Mouse (Mus musculus): ENCODE data around the gene Nlrp6. TPM values are rescaled to one million over a fixed set of nuclear protein-coding genes. Genes with fewer than 3 reads are reported as not detected.

The Nlrp6 gene
- polyA plus RNA-seq, 1 experiment from 2014 or later = 0.64 TPM

DNA sequence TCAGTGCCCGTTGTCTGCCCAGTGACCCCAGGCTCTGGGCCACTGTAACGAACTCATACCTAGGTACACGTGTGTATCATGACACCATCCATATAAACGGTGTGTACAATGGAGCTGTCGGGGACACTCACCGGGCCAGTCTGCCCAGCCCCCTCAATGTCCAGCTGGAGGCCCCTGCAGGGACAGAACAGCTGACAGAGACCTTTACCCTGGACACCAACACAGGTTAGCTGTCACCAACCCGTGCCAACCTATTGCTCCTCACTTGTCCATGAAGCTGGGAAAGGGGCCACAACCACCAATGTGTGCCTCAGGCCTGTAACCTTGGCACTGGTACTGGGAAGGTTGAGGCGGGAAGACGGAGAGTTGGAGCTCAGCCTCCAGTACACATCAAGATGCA, 21.6 kb downstream of the Nlrp6 start:
- no peak overlapping the region; the same call in 1 of the 2 replicates for H3K27ac ChIP-seq (ENCODE audit: low read depth, low read length)

DNA sequence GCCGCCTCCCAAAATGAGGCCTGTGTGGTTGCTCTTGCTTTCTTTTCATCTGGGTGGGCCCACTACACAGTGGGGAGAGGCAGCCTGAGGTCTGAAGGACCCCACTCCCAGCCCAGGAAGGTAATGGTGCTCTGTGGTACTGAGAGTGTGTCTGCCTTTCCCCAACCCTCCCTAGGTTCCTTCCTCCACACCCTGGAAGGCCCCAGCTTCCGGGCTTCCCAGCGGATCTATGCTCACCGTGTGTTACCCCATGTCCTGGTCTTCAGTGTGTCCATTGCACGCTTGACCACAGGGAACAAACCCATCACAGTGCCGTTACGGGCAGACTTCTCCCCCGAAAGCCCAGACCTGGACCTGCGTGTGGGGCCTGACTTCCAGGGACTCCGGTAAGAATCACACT, 22.1 kb downstream of the Nlrp6 start:
- no peak for ATAC-seq (ENCODE audit: low read depth)
- peaks cover 5% of the 10 kb centered on the region; the same call in 1 of the 2 replicates for H3K4me1 ChIP-seq (ENCODE audit: control insufficient read depth, insufficient read depth, low read length)
- WGBS = 89% methylated on average over 10 of the region's 10 CpGs
- no peak overlapping the region for H3K27ac ChIP-seq (ENCODE audit: low read depth, low read length)
- H3K4me3 ChIP-seq (ENCODE audit: low read depth, low read length) = no peak overlapping the region
- no peak overlapping the region for H3K9ac ChIP-seq (replicated peaks; ENCODE audit: low read depth, low read length)
- H3K4me2 ChIP-seq (ENCODE audit: low read depth, low read length) = no peak overlapping the region
- no peaks in the 10 kb centered on the region for H3K36me3 ChIP-seq (ENCODE audit: control insufficient read depth, insufficient read depth, low read length)
- no peaks in the 10 kb centered on the region for H3K9me3 ChIP-seq (ENCODE audit: control insufficient read depth, low read length)
- H3K27me3 ChIP-seq (ENCODE audit: control insufficient read depth, insufficient read depth, low read length) = no peaks in the 10 kb centered on the region

More for the DNA sequence above, 21.6 kb downstream of the Nlrp6 start:
- peaks cover 5% of the 10 kb centered on the region; the same call in 1 of the 2 replicates for H3K4me1 ChIP-seq (ENCODE audit: control insufficient read depth, insufficient read depth, low read length)
- ATAC-seq (ENCODE audit: low read depth) = no peak
- H3K9ac ChIP-seq (replicated peaks; ENCODE audit: low read depth, low read length) = no peak overlapping the region; the same call in 1 of the 2 replicates
- H3K36me3 ChIP-seq (ENCODE audit: control insufficient read depth, insufficient read depth, low read length) = no peaks in the 10 kb centered on the region
- no peak overlapping the region for H3K4me3 ChIP-seq (ENCODE audit: low read depth, low read length)
- peak overlapping the region; percentile 45 for H3K4me2 ChIP-seq (ENCODE audit: low read depth, low read length)
- no peaks in the 10 kb centered on the region for H3K27me3 ChIP-seq (ENCODE audit: control insufficient read depth, insufficient read depth, low read length)
- H3K9me3 ChIP-seq (ENCODE audit: control insufficient read depth, low read length) = no peaks in the 10 kb centered on the region
- 66% methylated on average over 9 of the region's 9 CpGs for WGBS

DNA sequence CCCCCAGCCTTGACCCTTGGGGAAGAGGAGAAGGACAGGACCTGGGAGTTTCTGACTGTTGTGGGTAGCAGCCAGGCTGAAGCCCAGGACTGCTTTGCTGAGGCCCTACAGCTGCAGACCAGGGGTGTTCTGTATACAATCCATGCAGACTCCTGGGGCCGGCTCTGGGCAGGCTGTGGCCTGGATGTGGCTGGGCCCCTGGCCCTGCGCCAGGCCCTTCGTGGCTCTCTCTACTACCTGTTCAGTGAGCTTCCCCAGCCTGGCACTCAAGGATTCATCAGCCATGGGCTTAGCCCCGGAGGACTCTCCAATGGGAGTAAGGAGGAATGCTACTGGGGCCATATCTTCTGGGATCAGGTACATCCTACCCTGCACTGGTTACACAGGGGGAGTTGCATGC, 22.7 kb downstream of the Nlrp6 start:
- Histone ChIP-seq H3K4me1 (ENCODE audit: control insufficient read depth, insufficient read depth, low read length) (peaks cover 5% of the 10 kb centered on the region; the same call in 1 of the 2 replicates), H3K36me3 (ENCODE audit: control insufficient read depth, insufficient read depth, low read length) (no peaks in the 10 kb centered on the region), H3K4me2 (ENCODE audit: low read depth, low read length) (no peak overlapping the region), H3K27ac (ENCODE audit: low read depth, low read length) (no peak overlapping the region), H3K9ac (replicated peaks; ENCODE audit: low read depth, low read length) (no peak overlapping the region), H3K9me3 (ENCODE audit: control insufficient read depth, low read length) (no peaks in the 10 kb centered on the region), H3K4me3 (ENCODE audit: low read depth, low read length) (no peak overlapping the region), H3K27me3 (ENCODE audit: control insufficient read depth, insufficient read depth, low read length) (no peaks in the 10 kb centered on the region)
- no peak for ATAC-seq (ENCODE audit: low read depth)
- 85% methylated on average over 4 of the region's 4 CpGs for WGBS

DNA sequence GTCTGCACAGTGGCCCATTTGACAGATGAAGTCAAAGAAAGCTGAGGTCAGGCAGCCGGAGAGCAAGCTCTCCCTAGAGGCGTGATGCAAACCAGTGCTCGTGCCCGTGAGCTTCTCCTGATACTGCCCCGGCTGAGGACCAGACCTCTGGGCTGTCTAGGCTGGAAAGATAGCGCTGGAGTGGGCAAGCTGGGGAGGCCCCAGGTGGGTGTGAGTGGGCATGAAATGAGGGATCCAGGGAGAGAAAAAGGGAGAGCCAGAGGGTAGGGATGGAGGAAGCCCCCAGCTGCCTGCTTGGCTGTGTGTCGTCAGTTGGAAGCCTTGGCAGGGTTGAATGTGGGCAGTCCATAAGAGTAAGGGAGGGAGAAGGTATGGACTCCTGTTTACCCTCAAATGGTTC, 23.5 kb downstream of the Nlrp6 start:
- Histone ChIP-seq H3K27ac (ENCODE audit: low read depth, low read length) (no peak overlapping the region), H3K4me3 (ENCODE audit: low read depth, low read length) (no peak overlapping the region), H3K27me3 (ENCODE audit: control insufficient read depth, insufficient read depth, low read length) (no peaks in the 10 kb centered on the region), H3K4me2 (ENCODE audit: low read depth, low read length) (no peak overlapping the region), H3K36me3 (ENCODE audit: control insufficient read depth, insufficient read depth, low read length) (no peaks in the 10 kb centered on the region), H3K9me3 (ENCODE audit: control insufficient read depth, low read length) (no peaks in the 10 kb centered on the region), H3K4me1 (ENCODE audit: control insufficient read depth, insufficient read depth, low read length) (peaks cover 5% of the 10 kb centered on the region; the same call in 1 of the 2 replicates), H3K9ac (replicated peaks; ENCODE audit: low read depth, low read length) (no peak overlapping the region)
- 94% methylated on average over 7 of the region's 7 CpGs for WGBS
- ATAC-seq (ENCODE audit: low read depth) = no peak

DNA sequence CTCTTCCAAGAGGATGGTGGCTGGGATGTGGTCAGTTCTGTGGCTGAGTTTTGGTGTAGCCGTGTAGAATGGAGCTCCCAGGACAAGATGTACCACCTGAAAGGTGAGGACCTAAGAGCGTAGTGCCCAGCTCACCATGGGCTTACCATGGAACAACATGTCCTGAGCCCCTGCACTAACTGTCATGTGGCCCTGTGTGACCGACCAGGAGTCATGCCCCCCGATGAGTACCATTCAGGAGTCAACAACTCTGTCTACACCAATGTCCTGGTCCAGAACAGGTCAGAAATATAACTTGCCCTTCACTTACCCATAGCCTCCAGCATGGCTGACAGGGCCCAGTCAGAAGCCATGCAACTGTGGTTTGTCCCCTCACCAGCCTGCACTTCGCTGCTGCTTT, 24.5 kb downstream of the Nlrp6 start:
- Histone ChIP-seq H3K27ac (ENCODE audit: low read depth, low read length) (no peak overlapping the region), H3K4me1 (ENCODE audit: control insufficient read depth, insufficient read depth, low read length) (no peaks in the 10 kb centered on the region), H3K4me3 (ENCODE audit: low read depth, low read length) (no peak overlapping the region), H3K9ac (replicated peaks; ENCODE audit: low read depth, low read length) (no peak overlapping the region), H3K36me3 (ENCODE audit: control insufficient read depth, insufficient read depth, low read length) (no peaks in the 10 kb centered on the region), H3K9me3 (ENCODE audit: control insufficient read depth, low read length) (no peaks in the 10 kb centered on the region), H3K27me3 (ENCODE audit: control insufficient read depth, insufficient read depth, low read length) (no peaks in the 10 kb centered on the region), H3K4me2 (ENCODE audit: low read depth, low read length) (no peak overlapping the region)
- WGBS = 95% methylated on average over 5 of the region's 5 CpGs
- ATAC-seq (ENCODE audit: low read depth) = no peak

DNA sequence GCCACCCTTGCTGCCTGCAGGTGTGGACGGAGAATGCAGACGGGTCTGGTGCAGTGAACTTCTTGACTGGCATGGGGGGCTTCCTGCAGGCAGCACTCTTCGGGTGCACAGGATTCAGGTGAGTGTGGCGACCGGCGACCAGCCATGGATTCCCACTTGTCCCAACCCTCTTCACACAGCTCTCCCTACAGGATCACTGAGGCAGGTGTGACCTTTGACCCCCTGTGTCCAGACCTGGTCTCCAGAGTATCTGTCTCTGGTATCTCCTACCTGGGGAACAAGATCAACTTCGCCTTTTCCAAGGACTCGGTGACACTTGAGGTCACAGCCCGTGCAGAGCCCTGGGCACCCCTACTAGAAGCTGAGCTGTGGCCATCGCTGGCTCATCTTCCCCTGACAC, 25.6 kb downstream of the Nlrp6 start:
- Histone ChIP-seq H3K36me3 (ENCODE audit: control insufficient read depth, insufficient read depth, low read length) (no peaks in the 10 kb centered on the region), H3K27ac (ENCODE audit: low read depth, low read length) (no peak overlapping the region), H3K4me2 (ENCODE audit: low read depth, low read length) (no peak overlapping the region), H3K9ac (replicated peaks; ENCODE audit: low read depth, low read length) (no peak overlapping the region), H3K4me1 (ENCODE audit: control insufficient read depth, insufficient read depth, low read length) (no peaks in the 10 kb centered on the region), H3K27me3 (ENCODE audit: control insufficient read depth, insufficient read depth, low read length) (no peaks in the 10 kb centered on the region), H3K4me3 (ENCODE audit: low read depth, low read length) (no peak overlapping the region), H3K9me3 (ENCODE audit: control insufficient read depth, low read length) (no peaks in the 10 kb centered on the region)
- no peak for ATAC-seq (ENCODE audit: low read depth)
- WGBS = 92% methylated on average over 10 of the region's 10 CpGs

DNA sequence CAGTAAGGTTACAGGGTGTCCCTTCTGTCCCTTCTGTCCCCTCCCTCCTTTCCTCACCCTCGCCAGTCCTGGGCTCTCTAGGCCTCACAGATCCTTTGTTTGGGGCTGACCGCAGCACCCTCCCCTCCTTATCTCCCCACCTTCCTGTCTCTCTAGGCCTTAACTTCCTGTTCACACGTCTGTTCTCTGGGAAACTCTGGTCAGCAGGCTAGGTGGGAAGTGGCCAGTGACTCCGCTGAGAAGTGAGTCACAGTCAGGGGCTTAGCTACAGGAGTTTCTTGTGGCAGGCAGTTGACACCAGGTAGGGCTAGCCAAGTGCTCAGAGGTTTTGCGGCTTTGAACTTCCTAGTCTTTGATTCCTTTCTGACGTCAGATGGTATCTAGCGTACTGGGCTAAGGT, 26.3 kb downstream of the Nlrp6 start:
- 81% methylated on average over 7 of the region's 7 CpGs for WGBS
- H3K9me3 ChIP-seq (ENCODE audit: control insufficient read depth, low read length) = no peaks in the 10 kb centered on the region
- no peaks in the 10 kb centered on the region for H3K27me3 ChIP-seq (ENCODE audit: control insufficient read depth, insufficient read depth, low read length)
- no peak overlapping the region for H3K9ac ChIP-seq (replicated peaks; ENCODE audit: low read depth, low read length)
- no peak overlapping the region for H3K27ac ChIP-seq (ENCODE audit: low read depth, low read length)
- no peak overlapping the region for H3K4me2 ChIP-seq (ENCODE audit: low read depth, low read length)
- H3K4me3 ChIP-seq (ENCODE audit: low read depth, low read length) = no peak overlapping the region
- H3K4me1 ChIP-seq (ENCODE audit: control insufficient read depth, insufficient read depth, low read length) = no peaks in the 10 kb centered on the region
- H3K36me3 ChIP-seq (ENCODE audit: control insufficient read depth, insufficient read depth, low read length) = no peaks in the 10 kb centered on the region
- ATAC-seq (ENCODE audit: low read depth) = no peak

DNA sequence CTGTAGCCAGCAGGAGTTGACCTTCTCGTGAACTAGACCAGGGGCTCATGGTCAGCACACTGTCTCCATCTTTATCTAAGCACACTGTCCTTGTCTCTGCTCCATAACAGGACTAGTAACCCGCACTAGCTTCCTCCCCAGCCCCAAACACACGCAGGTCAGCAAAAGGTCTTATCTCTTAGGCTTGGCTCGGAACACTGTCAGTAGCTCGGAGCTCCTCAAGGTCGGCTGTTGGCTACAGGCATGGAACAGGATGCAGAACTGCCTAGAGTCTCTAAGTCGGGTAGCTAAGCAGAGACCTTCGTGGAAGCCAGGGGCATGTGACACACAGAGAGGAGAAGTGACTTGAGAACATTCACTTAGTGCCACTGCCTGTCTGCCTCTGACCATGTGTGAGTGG, 27.5 kb downstream of the Nlrp6 start:
- Histone ChIP-seq H3K9ac (replicated peaks; ENCODE audit: low read depth, low read length) (no peak overlapping the region), H3K4me1 (ENCODE audit: control insufficient read depth, insufficient read depth, low read length) (no peaks in the 10 kb centered on the region), H3K4me3 (ENCODE audit: low read depth, low read length) (no peak overlapping the region), H3K9me3 (ENCODE audit: control insufficient read depth, low read length) (no peaks in the 10 kb centered on the region), H3K27me3 (ENCODE audit: control insufficient read depth, insufficient read depth, low read length) (no peaks in the 10 kb centered on the region), H3K36me3 (ENCODE audit: control insufficient read depth, insufficient read depth, low read length) (no peaks in the 10 kb centered on the region), H3K27ac (ENCODE audit: low read depth, low read length) (no peak overlapping the region), H3K4me2 (ENCODE audit: low read depth, low read length) (no peak overlapping the region)
- no peak for ATAC-seq (ENCODE audit: low read depth)
- 92% methylated on average over 8 of the region's 8 CpGs for WGBS

DNA sequence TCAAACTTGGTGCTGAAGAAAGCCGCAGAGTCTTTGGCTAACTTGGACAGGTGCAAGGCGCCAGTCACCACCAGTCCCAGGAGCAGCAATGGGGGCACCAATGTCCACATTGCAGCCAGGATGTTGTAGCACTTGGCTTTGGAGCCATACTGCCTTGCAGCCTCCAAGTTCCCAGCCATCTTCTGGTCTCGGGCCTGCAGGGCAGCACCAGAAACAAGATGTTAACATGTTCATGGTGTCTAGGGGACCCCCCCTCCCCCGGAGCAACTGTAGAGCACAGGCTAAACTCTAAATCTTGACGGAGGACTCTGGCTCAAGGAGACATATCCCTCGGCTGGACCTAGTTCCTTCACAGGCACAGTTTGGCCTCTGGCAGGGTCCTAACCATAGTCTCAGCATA, 28.6 kb downstream of the Nlrp6 start:
- no peaks in the 10 kb centered on the region for H3K27me3 ChIP-seq (ENCODE audit: control insufficient read depth, insufficient read depth, low read length)
- no peak for ATAC-seq (ENCODE audit: low read depth)
- no peaks in the 10 kb centered on the region for H3K9me3 ChIP-seq (ENCODE audit: control insufficient read depth, low read length)
- no peak overlapping the region for H3K4me2 ChIP-seq (ENCODE audit: low read depth, low read length)
- no peak overlapping the region for H3K27ac ChIP-seq (ENCODE audit: low read depth, low read length)
- H3K4me3 ChIP-seq (ENCODE audit: low read depth, low read length) = no peak overlapping the region
- 0 out of 2 replicates have a peak, but pooled peaks cover 2% of the 10 kb centered on the region for H3K4me1 ChIP-seq (ENCODE audit: control insufficient read depth, insufficient read depth, low read length)
- whole genome bisulfite sequencing = 90% methylated on average over 6 of the region's 6 CpGs
- H3K9ac ChIP-seq (replicated peaks; ENCODE audit: low read depth, low read length) = no peak overlapping the region
- no peaks in the 10 kb centered on the region for H3K36me3 ChIP-seq (ENCODE audit: control insufficient read depth, insufficient read depth, low read length)

Data from neural tube, embryonic 14.5 days (tissue).